Mouse (Mus musculus) left cerebral cortex, postnatal 36 days (tissue): Measurements from ENCODE around the gene Gm17409. TPM values are rescaled to one million over a fixed set of nuclear protein-coding genes. Genes with fewer than 3 reads are reported as not detected.

ENCODE experiments used
- DNase-seq, 2 experiments: peaks; one replicate each; pipeline ENCODE4 v3.0.0; 2021 to 2022; ENCODE audit warnings: low spot score in 2 of 2, mixed read lengths in 1 of 2
- intact Hi-C: fragments of 180-260 bp; cut with DNase I; formaldehyde crosslinking; loops from one replicate; pipeline ENCODE4 v1.15.1; 2025
- total RNA-seq, 2 experiments: library from RNA; stranded (reverse); gene quantifications; 2 replicates each; pipeline ENCODE4 v1.2.3; 2021

The Gm17409 gene
- total RNA-seq, 2 experiments from 2014 or later: not detected

DNA sequence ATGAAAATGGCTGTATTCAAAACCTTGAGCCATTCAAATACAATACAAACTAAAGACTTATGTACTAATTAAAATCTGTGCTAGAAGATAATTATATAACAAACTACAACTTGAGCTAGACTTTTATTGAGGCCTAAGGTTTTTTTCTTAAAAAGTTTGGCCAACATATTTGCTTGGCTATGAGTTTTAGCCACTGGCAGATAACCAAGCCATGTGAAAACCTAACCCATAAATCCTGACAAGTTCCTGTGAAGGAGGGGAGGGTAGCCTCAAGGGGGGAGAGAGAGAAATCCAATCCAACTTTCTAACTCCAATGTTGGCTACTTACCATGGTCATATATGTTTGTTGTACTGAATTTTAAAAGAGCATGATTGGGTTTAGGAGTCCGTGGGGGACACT is 48.6 kb downstream of the Gm17409 start:
- intact Hi-C loops: loop anchor here (10.0 kb wide), 1 partner anchor 46 kb away; the partner anchor contains the start of genes Acvr1 and Upp2
- no peak for DNase-seq

Other genes starting within 250 kb of the Gm17409 start
- gene Acvr1c, start 112.2 kb upstream of the Gm17409 start, total RNA-seq: 10 to 100 TPM; 16.8 to 18.3 TPM
- gene Acvr1, start 97.0 kb downstream of the Gm17409 start, total RNA-seq: 10 to 100 TPM; 31.0 to 31.3 TPM
- 10 to 100 TPM; 28.9 to 35.9 TPM for gene Upp2, start 97.2 kb downstream of the Gm17409 start, total RNA-seq